Mouse (Mus musculus): ENCODE measurements around the gene Pdf.

DNA sequence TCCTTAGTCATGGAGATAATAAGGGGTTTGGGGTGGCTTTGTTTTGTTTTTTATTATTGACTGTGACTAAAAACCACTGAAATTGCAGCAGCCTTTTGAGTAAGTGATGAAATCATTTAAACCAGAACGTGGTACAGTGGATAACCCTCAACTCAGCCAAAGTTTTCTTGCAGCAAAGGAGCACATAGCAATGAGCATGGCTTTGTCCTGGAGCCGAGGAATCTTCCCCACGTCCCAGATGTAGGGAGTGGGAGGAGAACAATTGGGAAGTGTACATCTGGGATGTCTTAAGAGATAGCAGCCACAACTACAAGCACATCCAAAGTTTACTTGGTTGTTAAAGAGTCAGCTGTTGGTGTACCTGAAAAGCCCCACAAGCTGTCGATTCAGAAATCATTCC, 51.0 kb downstream of the Pdf start:
- no peak for TF ChIP-seq CTCF (conservative IDR thresholded peaks at IDR 0.05; ENCODE audit: low read length)
- no peak for TF ChIP-seq NANOG (IDR thresholded peaks at IDR 0.05; ENCODE audit: borderline replicate concordance, low read length)
- TF ChIP-seq POU5F1 (IDR thresholded peaks at IDR 0.05; ENCODE audit: borderline replicate concordance, low read length), result no peak

Data from E14TG2a.4 (cell line).